Mouse (Mus musculus) liver, embryonic 11.5 days (tissue): ENCODE measurements around the gene Cd59a. TPM values are rescaled to one million over a fixed set of nuclear protein-coding genes. Genes with fewer than 3 reads are reported as not detected.
"Not testable (repeated sequence)": the region's sequence is repeated elsewhere in the genome, so short reads cannot be mapped to it uniquely, and the experiment has no call there.

ENCODE experiments used
- ATAC-seq: fragments of 200-750 bp; cut with Nextera tagmentation; replicated peaks from 2 replicates; pipeline ENCODE4 v1.8.0; 2017; ENCODE audit warnings: moderate number of reproducible peaks, mild to moderate bottlenecking, moderate TSS enrichment, moderate library complexity; ENCODE audit not compliant: low FRiP score
- DNase-seq: peaks from one replicate; pipeline ENCODE4 v3.0.0-alpha.2; 2017; ENCODE audit warnings: low spot score
- H3K27ac ChIP-seq: fragments of 300-500 bp; sonication (generic); 2 replicates; pipeline ENCODE4 v1.5.1; 2014; ENCODE audit warnings: mild to moderate bottlenecking, low read depth, low read length, control low read depth
- H3K27me3 ChIP-seq: fragments of 300-500 bp; sonication (generic); replicated peaks from 2 replicates; pipeline ENCODE4 v1.6.1; 2014; ENCODE audit warnings: low read length, mixed read lengths; ENCODE audit not compliant: control insufficient read depth, insufficient read depth
- H3K36me3 ChIP-seq: fragments of 300-500 bp; sonication (generic); 2 replicates; pipeline ENCODE4 v1.6.1; 2014; ENCODE audit warnings: mild to moderate bottlenecking, low read length, moderate library complexity, mixed read lengths; ENCODE audit not compliant: control insufficient read depth, insufficient read depth
- H3K4me1 ChIP-seq: fragments of 300-500 bp; sonication (generic); replicated peaks from 2 replicates; pipeline ENCODE4 v1.6.1; 2014; ENCODE audit warnings: low read length, mixed read lengths; ENCODE audit not compliant: control insufficient read depth, insufficient read depth
- H3K4me2 ChIP-seq: fragments of 300-500 bp; sonication (generic); 2 replicates; pipeline ENCODE4 v1.6.1; 2014; ENCODE audit warnings: mild to moderate bottlenecking, control low read depth, moderate library complexity
- H3K4me3 ChIP-seq: fragments of 300-500 bp; sonication (generic); 2 replicates; pipeline ENCODE4 v1.5.1; 2014; ENCODE audit warnings: low read depth, low read length, control low read depth
- H3K9ac ChIP-seq: fragments of 300-500 bp; sonication (generic); 2 replicates; pipeline ENCODE4 v1.6.1; 2014; ENCODE audit warnings: low read depth, low read length, control low read depth
- H3K9me3 ChIP-seq: fragments of 300-500 bp; sonication (generic); 2 replicates; pipeline ENCODE4 v1.6.1; 2016; ENCODE audit warnings: low read length, inconsistent platforms, mixed read lengths; ENCODE audit not compliant: control insufficient read depth
- WGBS: fragments of 180-500 bp; shearing (Covaris S2); extraction: QIAGEN DNeasy Blood & Tissue Kit; methylation state at CpG from one replicate; pipeline ENCODE4 v1.1.7; 2014; 5-methylcytosine and 5-hydroxymethylcytosine counted together
- polyA plus RNA-seq: library from polyadenylated mRNA; unstranded; fragments of >200 nt; fragmentation: Nextera tagmentation; extraction: Ambion mirVana; gene quantifications from 2 replicates; pipeline ENCODE4 v1.2.1, GENCODE M21; 2014

Gene Cd59a
- 73.4 and 77.6 TPM in 2 replicates for polyA plus RNA-seq

DNA sequence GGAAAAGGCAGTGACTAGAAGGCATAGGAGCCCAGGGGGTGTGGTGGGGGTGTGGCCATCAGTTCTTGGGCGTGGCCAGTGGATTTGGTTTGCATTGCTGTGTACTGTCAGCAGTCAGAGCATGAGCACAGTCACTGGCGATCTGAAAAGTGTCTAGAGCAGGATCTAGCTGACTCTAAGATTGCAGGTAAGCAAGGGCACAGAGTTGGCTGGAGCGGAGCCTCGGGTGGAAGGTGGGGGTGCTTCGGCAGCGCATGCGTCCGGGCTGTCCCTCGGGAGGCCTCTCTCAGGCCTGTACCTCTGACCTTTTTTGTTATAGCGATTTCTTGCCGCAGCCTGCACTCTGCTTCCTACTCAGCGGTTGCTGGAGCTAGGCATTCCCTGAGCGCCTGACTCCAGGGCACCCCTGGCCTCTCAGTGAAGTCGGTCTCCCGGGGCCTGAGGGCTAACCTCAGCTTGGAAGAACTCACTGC is at the start of gene Cd59a:
Gene Cd59a (plus strand): TSS at position 61 of the 473 bp plus-strand sequence.
- WGBS = 5% methylated on average over 15 of the region's 15 CpGs
- Histone ChIP-seq H3K27ac (peak within 1 kb of the TSS; percentile 87), H3K9me3 (no peaks in the 10 kb centered on the region), H3K4me1 (peaks cover 34% of the 10 kb centered on the region), H3K4me3 (peak within 1 kb of the TSS; percentile 62), H3K36me3 (no peaks in the 10 kb centered on the region), H3K27me3 (no peaks in the 10 kb centered on the region), H3K9ac (peak within 1 kb of the TSS; percentile 83), H3K4me2 (peak within 1 kb of the TSS; percentile 77)
- ATAC-seq (peak; percentile 81), DNase-seq (peak; percentile 87)

DNA sequence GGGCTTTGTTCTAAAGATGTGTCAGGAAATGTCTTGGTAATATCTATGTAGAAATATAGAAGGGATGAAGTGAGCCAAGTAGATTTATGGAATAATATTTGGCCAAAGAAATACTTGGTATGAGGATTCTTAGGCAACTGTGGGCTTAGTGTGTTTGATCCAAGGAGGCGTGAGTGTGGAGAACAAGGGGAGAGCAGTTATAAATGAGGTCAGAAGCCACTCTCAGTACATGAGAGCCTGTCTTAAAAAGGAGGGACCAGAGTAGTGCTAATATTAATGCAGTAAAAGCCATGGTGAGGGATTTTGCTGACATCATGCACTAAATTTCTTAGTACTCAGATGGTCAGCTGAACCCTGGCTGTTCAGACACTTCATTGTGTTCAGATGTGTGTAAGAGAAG is 37.2 kb upstream of the Cd59a start:
- Histone ChIP-seq H3K4me2 (no peak overlapping the region), H3K4me1 (no peaks in the 10 kb centered on the region; the same call in 1 of the 2 replicates), H3K27ac (no peak overlapping the region), H3K36me3 (peaks cover 26% of the 10 kb centered on the region), H3K4me3 (no peak overlapping the region), H3K9me3 (no peaks in the 10 kb centered on the region), H3K27me3 (no peaks in the 10 kb centered on the region), H3K9ac (no peak overlapping the region)
- ATAC-seq (no peak), DNase-seq (no peak)
- WGBS = 85% methylated on average over 1 of the region's 1 CpGs

DNA sequence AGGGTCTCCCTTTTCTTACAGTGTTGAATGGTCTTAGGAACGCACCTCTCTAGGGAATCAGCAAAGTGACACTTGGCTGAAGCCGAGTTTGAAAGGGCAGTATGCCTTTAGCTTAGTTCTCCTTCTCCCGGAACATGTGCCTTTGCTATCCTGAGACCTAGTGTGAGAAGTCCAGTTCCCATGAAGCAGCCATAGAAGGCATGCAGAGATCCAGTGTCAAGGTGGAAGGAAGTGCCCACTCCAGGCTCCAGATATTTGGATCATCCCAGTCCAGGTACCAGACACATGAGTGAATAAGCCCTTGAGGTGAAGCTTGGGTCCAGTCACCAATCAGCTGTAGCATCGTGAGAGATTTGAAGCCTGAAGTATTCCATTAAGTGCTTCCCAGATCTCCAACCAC is 36.6 kb upstream of the Cd59a start:
- Histone ChIP-seq H3K4me2 (no peak overlapping the region), H3K27me3 (no peaks in the 10 kb centered on the region), H3K9ac (no peak overlapping the region), H3K36me3 (peaks cover 26% of the 10 kb centered on the region), H3K4me1 (peaks cover 2% of the 10 kb centered on the region), H3K9me3 (no peaks in the 10 kb centered on the region), H3K27ac (no peak overlapping the region), H3K4me3 (no peak overlapping the region)
- 93% methylated on average over 4 of the region's 4 CpGs for WGBS
- DNase-seq = no peak
- no peak for ATAC-seq

DNA sequence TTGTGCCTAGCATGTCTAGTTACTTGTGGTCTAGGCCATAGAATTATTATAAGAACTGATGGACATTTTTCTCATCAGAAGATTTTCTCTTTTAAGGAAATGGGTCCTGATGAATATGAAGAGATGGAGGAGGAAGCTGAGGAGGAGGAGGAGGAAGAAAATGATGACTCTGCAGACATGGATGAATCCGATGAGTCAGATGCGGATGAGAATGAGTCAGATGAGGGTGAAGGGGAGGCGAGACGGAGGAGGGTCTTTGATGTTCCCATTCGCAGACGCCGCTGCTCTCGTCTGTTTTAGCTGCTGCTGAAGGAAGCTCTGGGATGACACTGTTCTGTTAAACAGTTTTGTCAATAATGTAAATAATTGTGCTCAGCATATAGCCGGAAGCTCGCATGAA is 35.8 kb upstream of the Cd59a start:
- Histone ChIP-seq H3K4me2 (no peak overlapping the region), H3K4me1 (peaks cover 5% of the 10 kb centered on the region)

DNA sequence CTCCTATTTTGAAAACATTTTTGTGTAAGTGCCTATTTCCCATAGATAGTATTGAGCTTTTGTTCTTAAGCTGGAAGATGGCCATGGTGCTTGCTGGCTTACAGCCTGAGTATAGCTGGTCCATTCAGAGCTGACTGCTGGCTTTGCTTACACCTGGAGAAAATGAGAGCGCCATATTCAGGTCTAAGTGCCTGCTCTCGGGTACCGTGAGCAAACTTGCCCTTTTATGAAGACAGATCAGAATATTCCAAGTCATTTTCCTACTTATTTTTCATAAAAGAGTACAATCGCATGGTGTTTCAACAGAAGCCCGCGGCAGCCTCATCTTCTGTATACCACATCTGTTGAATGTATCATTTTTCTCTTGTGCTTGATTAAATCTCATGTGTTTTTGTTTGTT is 34.6 kb upstream of the Cd59a start:
- WGBS = 96% methylated on average over 6 of the region's 6 CpGs
- Histone ChIP-seq H3K4me2 (no peak overlapping the region), H3K4me1 (peaks cover 5% of the 10 kb centered on the region), H3K36me3 (peaks cover 16% of the 10 kb centered on the region), H3K4me3 (no peak overlapping the region), H3K9me3 (no peaks in the 10 kb centered on the region), H3K9ac (no peak overlapping the region), H3K27me3 (no peaks in the 10 kb centered on the region), H3K27ac (no peak overlapping the region)
- no peak for ATAC-seq
- no peak for DNase-seq

More for the DNA sequence above, 35.8 kb upstream of the Cd59a start:
- DNase-seq (no peak), ATAC-seq (no peak)
- Histone ChIP-seq H3K36me3 (peaks cover 22% of the 10 kb centered on the region), H3K9me3 (no peaks in the 10 kb centered on the region), H3K4me3 (no peak overlapping the region), H3K27ac (no peak overlapping the region; the same call in 1 of the 2 replicates), H3K9ac (no peak overlapping the region), H3K27me3 (no peaks in the 10 kb centered on the region)
- 88% methylated on average over 10 of the region's 10 CpGs for WGBS

DNA sequence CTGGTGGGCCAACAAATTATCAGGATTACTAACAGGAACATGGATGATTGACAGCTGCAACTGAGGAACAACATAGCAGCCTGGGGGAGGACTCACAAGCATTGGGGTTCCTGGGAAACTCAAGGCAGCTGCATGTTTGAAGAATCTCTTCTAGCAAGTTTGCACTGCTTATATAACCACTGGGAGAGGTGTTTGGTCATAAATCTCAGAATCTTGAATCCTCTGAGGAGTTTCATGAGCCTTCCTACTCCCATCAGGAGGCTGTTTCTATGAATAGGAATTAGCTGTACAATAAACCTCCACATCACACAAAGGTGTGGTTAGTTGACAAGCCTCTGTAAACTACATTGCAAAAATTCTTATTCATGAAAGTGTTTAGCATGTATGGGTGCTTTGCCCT is 32.9 kb upstream of the Cd59a start:
- Histone ChIP-seq H3K4me3 (no peak overlapping the region), H3K9ac (no peak overlapping the region), H3K9me3 (no peaks in the 10 kb centered on the region), H3K4me2 (no peak overlapping the region), H3K4me1 (peaks cover 5% of the 10 kb centered on the region), H3K27me3 (no peaks in the 10 kb centered on the region), H3K27ac (no peak overlapping the region), H3K36me3 (peaks cover 16% of the 10 kb centered on the region)
- ATAC-seq = no peak
- no peak for DNase-seq

DNA sequence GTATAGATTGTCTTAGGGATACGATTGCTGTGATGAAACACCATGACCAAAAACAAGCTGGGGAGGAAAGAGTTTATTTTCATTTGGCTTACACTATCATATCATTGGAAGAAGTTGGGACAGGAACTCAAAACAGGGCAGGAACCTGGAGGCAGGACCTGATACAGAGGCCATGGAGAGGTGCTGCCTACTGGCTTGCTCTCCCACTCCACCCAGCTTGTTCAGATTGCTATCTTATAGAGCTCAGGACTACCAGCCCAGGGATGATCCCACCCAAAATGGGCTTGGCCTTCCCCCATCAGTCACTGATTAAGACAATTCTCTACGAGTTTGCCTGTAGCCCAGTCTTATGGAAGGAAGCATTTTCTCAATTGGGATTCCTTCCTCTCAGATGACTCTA is 31.4 kb upstream of the Cd59a start:
- Histone ChIP-seq H3K36me3 (peaks cover 14% of the 10 kb centered on the region), H3K9ac (no peak overlapping the region), H3K4me3 (no peak overlapping the region), H3K4me2 (no peak overlapping the region), H3K27ac (no peak overlapping the region), H3K4me1 (peaks cover 5% of the 10 kb centered on the region; the same call in 1 of the 2 replicates), H3K9me3 (no peaks in the 10 kb centered on the region), H3K27me3 (no peaks in the 10 kb centered on the region)
- WGBS = 66% methylated on average over 2 of the region's 2 CpGs
- no peak for DNase-seq
- peak; percentile 60; the same call in 1 of the 2 replicates for ATAC-seq

DNA sequence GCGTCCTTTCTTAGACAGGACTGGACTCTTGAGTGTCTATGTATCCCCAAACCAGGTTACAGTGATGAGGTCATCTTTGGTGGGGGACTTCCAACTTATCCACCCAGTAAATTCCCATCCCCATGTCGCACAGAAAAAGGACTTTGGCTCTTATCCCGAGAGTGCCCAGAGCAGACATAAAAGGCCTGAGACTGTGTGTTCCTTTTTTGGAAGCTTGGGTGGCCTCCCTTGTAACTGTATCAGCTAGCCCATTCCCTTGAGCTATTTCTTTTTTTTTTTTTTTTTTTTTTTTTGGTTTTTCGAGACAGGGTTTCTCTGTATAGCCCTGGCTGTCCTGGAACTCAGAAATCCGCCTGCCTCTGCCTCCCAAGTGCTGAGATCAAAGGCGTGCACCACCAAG is 30.1 kb upstream of the Cd59a start, which contains the start of gene Gm10912:
Gene Gm10912 (plus strand): TSS at position 301 of the 400 bp plus-strand sequence.
- DNase-seq, H3K4me2 ChIP-seq, H3K9ac ChIP-seq, ATAC-seq, H3K4me1 ChIP-seq, H3K4me3 ChIP-seq, H3K36me3 ChIP-seq, H3K9me3 ChIP-seq, H3K27me3 ChIP-seq, H3K27ac ChIP-seq: not testable (repeated sequence)
- 88% methylated on average over 6 of the region's 6 CpGs for WGBS

DNA sequence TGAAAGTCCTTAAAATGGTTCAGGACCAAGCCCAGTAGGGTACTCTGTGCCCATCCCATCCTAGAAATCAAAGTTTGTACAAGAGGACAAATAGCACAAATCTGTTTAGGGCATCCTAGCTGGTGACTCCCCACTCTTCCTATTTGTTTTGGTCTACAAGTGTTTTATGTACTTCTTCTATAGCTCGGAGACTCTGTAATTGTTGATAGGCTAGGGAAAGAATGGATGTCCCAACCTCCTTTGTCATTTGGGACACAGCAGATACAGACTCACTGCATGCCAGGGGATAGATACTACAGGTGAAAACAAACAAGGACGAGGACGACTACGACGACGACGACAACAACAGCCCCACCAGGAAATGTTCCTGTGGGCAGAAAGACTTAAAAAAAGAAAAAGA is 27.2 kb upstream of the Cd59a start, which contains the start of gene Gm10799:
Gene Gm10799 (minus strand): TSS at position 101 of the 400 bp plus-strand sequence.
- not testable (repeated sequence) for H3K9ac ChIP-seq, H3K27me3 ChIP-seq, ATAC-seq, H3K27ac ChIP-seq, H3K9me3 ChIP-seq, DNase-seq, H3K4me3 ChIP-seq, H3K36me3 ChIP-seq, H3K4me1 ChIP-seq, H3K4me2 ChIP-seq
- 62% methylated on average over 7 of the region's 7 CpGs for WGBS
